Mouse (Mus musculus) limb, embryonic 15.5 days (tissue): ENCODE results near the gene Sorbs2. TPM values are rescaled to one million over a fixed set of nuclear protein-coding genes. Genes with fewer than 3 reads are reported as not detected.

ENCODE experiments used
- ATAC-seq: fragments of 200-750 bp; cut with Nextera tagmentation; 2 replicates; pipeline ENCODE4 v1.8.0; 2017; ENCODE audit warnings: low read depth, moderate TSS enrichment; ENCODE audit not compliant: insufficient number of reproducible peaks, low FRiP score, low TSS enrichment
- H3K27ac ChIP-seq: fragments of 300-500 bp; sonication (generic); 2 replicates; pipeline ENCODE4 v1.5.1; 2015; ENCODE audit warnings: moderate library complexity, mild to moderate bottlenecking, inconsistent platforms
- H3K27me3 ChIP-seq: fragments of 300-500 bp; sonication (generic); 2 replicates; pipeline ENCODE4 v1.6.1; 2015; ENCODE audit warnings: inconsistent platforms
- H3K36me3 ChIP-seq: fragments of 300-500 bp; sonication (generic); 2 replicates; pipeline ENCODE4 v1.6.1; 2015; ENCODE audit warnings: inconsistent platforms
- H3K4me1 ChIP-seq: fragments of 300-500 bp; sonication (generic); 2 replicates; pipeline ENCODE4 v1.6.1; 2015; ENCODE audit warnings: inconsistent platforms
- H3K4me2 ChIP-seq: fragments of 300-500 bp; sonication (generic); 2 replicates; pipeline ENCODE4 v1.6.1; 2015; ENCODE audit warnings: mild to moderate bottlenecking, inconsistent platforms
- H3K4me3 ChIP-seq: fragments of 300-500 bp; sonication (generic); 2 replicates; pipeline ENCODE4 v1.5.1; 2015; ENCODE audit warnings: mild to moderate bottlenecking, inconsistent platforms
- H3K9ac ChIP-seq: fragments of 300-500 bp; sonication (generic); 2 replicates; pipeline ENCODE4 v1.6.1; 2015; ENCODE audit warnings: inconsistent platforms
- H3K9me3 ChIP-seq: fragments of 300-500 bp; sonication (generic); 2 replicates; pipeline ENCODE4 v1.6.1; 2016; ENCODE audit warnings: inconsistent platforms
- WGBS: fragments of 180-500 bp; shearing (Covaris S2); methylation state at CpG from one replicate; pipeline ENCODE4 v1.1.7; 2015; 5-methylcytosine and 5-hydroxymethylcytosine counted together
- polyA plus RNA-seq: library from polyadenylated mRNA; unstranded; fragments of >200 nt; fragmentation: Nextera tagmentation; extraction: Ambion mirVana; gene quantifications from 2 replicates; pipeline ENCODE4 v1.2.1, GENCODE M21; 2015

Sorbs2 gene
- polyA plus RNA-seq, 1 experiment from 2014 or later = 40.6 TPM

DNA sequence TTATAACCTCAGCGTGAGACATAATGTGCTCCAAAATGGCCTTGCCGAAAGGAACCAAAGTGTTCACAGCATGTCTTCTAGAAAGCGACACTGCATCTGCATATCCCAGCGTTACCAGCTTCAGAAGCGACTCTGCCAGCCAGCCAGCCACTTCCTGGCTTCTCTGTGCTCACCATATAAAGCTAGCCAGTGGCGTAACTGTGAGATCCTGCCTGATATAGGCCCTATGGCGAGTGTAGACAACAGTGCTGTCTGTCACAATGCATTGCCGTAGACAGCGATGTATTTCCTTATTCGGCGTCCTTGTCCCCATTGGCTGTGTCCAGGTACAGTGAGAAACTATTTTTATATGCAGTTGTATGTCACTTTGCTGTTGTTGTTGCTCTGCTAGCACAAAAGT is 258.6 kb downstream of the Sorbs2 start:
- H3K4me2 ChIP-seq = no peak overlapping the region
- 81% methylated on average over 11 of the region's 11 CpGs for WGBS

DNA sequence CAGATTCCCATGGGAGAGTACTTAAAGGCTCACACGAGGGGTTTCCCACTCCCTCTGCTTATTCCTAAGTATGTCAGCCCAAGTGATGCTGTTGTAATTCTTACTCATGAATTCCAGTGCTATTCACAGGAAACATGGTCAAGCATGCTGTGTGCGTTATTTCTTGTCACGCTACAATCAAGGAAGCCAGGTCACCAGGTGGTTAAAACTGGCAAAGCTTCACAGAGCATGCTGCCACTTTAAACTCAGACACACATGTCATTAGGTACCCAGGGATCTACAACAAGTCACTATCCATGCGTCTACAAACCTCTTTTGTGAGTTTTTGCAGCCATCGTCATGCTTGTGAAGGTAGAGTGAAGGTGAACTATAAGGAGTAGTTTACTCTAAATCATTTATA is 267.3 kb downstream of the Sorbs2 start:
- no peaks in the 10 kb centered on the region for H3K27me3 ChIP-seq
- no peak overlapping the region for H3K27ac ChIP-seq
- ATAC-seq = no peak
- 83% methylated on average over 5 of the region's 5 CpGs for WGBS
- no peak overlapping the region for H3K4me3 ChIP-seq
- H3K9ac ChIP-seq = no peak overlapping the region
- H3K4me1 ChIP-seq = no peaks in the 10 kb centered on the region
- H3K4me2 ChIP-seq = no peak overlapping the region
- H3K9me3 ChIP-seq = no peaks in the 10 kb centered on the region
- peaks cover 9% of the 10 kb centered on the region for H3K36me3 ChIP-seq

More for the DNA sequence above, 258.6 kb downstream of the Sorbs2 start:
- no peak for ATAC-seq
- no peak overlapping the region for H3K9ac ChIP-seq
- no peaks in the 10 kb centered on the region for H3K9me3 ChIP-seq
- no peaks in the 10 kb centered on the region for H3K27me3 ChIP-seq
- H3K27ac ChIP-seq = no peak overlapping the region
- no peak overlapping the region for H3K4me3 ChIP-seq
- peaks cover 5% of the 10 kb centered on the region; the same call in 1 of the 2 replicates for H3K36me3 ChIP-seq
- H3K4me1 ChIP-seq = peaks cover 10% of the 10 kb centered on the region

DNA sequence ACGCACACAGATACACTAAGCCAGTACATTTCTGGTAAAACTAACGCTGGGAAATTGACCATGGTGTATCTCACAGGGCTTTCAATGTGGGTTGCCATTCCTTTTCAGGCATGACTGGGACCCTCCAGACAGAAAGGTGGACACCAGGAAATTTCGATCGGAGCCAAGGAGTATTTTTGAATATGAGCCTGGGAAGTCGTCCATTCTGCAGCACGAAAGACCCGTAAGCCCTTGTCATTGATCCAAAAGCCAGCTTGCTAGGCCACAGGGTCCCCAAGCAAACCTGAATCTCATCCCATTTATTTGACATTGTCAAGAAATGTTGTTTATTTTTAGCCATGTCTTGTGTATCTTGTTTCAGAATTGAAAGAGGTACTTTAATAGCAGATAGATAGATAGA is 267.9 kb downstream of the Sorbs2 start:
- Histone ChIP-seq H3K27me3 (no peaks in the 10 kb centered on the region), H3K36me3 (peaks cover 4% of the 10 kb centered on the region), H3K9ac (no peak overlapping the region), H3K27ac (no peak overlapping the region), H3K4me2 (no peak overlapping the region), H3K4me1 (no peaks in the 10 kb centered on the region), H3K9me3 (no peaks in the 10 kb centered on the region), H3K4me3 (no peak overlapping the region)
- no peak for ATAC-seq
- 92% methylated on average over 7 of the region's 7 CpGs for WGBS

DNA sequence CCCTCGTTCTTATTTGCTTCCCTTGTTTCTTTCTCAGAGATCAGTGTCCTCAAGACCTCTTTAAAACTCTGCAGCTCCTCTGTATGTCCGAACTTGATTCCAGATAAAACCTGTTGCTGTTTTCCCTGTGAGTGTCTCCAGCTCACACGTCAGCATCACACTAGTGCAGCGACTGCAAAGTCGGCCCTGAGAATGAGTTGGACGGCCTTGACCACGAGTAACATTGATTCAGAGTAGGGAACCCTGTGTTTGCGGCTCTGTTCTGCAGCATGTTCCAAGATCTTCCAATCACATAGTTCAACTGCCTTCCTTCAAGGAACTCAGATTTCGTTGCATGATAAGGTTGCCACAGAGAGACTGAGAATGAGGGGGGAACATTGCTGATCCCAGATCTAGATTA is 268.8 kb downstream of the Sorbs2 start:
- Histone ChIP-seq H3K27ac (no peak overlapping the region), H3K4me2 (no peak overlapping the region), H3K9ac (no peak overlapping the region), H3K27me3 (no peaks in the 10 kb centered on the region), H3K9me3 (no peaks in the 10 kb centered on the region), H3K4me3 (no peak overlapping the region), H3K36me3 (peaks cover 4% of the 10 kb centered on the region), H3K4me1 (no peaks in the 10 kb centered on the region)
- WGBS = 83% methylated on average over 9 of the region's 9 CpGs
- ATAC-seq = no peak

DNA sequence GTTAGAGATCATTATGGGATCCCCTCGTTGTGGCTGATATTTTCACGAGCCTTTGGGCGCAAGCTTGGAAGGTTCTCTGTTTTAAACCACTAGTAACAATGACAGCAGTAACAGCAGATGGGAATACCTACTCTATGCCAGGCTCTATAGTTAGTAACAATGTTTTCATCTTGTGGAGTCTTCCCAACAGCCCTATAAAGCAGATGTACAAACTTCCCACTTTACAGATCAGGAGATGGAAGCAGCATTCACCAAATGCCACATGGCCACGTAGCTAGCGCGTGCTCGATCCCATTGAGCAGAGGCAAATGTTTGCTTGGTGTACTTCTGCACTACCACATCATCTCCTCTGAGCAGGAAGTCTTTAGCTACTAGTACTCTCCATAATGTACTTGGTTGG is 269.4 kb downstream of the Sorbs2 start:
- 92% methylated on average over 7 of the region's 7 CpGs for WGBS
- Histone ChIP-seq H3K27ac (no peak overlapping the region), H3K9ac (no peak overlapping the region), H3K4me3 (no peak overlapping the region), H3K27me3 (no peaks in the 10 kb centered on the region), H3K4me1 (no peaks in the 10 kb centered on the region), H3K4me2 (no peak overlapping the region), H3K36me3 (peaks cover 4% of the 10 kb centered on the region), H3K9me3 (no peaks in the 10 kb centered on the region)
- no peak for ATAC-seq

DNA sequence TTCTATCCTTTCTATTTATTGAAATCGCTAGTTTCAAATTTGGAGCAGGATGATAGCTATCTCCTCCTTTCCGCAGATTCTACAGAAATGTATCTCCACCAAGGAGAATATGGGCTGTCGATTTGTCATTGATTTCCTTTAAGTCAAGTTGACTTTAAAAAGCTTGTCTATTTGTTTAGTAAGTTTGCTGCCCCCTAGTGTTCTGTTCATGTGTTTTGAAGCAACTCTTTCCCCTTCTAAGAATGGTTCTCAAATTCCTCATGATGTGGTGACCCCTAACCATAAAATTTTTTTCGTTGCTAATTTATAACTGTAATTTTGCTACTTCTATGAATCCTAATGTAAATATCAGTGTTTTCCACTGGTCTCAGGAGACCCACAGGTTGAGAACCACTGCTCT is 273.0 kb downstream of the Sorbs2 start:
- Histone ChIP-seq H3K27me3 (no peaks in the 10 kb centered on the region), H3K4me1 (no peaks in the 10 kb centered on the region), H3K4me3 (no peak overlapping the region), H3K9ac (no peak overlapping the region), H3K4me2 (no peak overlapping the region), H3K27ac (no peak overlapping the region), H3K36me3 (no peaks in the 10 kb centered on the region), H3K9me3 (no peaks in the 10 kb centered on the region)
- 42% methylated on average over 4 of the region's 4 CpGs for WGBS
- ATAC-seq = no peak

DNA sequence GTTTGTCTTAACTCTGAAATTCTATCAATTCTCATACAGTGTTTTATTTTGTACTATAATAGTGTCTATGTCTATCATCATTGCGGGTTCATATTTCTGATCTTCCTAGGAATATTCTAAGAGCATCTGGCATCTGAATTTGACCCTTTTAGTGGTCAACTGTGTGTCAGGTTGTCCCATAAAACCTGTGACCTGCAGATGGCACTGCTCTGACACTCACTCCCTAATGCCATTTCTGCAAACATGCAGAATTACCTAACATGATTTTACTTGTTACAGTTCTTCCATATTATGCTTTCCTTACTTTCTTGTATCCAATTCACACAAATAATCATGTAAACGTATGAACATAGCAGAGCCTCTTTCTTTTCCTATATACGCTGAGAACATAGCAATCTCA is 281.0 kb downstream of the Sorbs2 start:
- no peak overlapping the region for H3K27ac ChIP-seq
- no peaks in the 10 kb centered on the region for H3K27me3 ChIP-seq
- H3K9ac ChIP-seq = no peak overlapping the region
- no peak overlapping the region for H3K4me2 ChIP-seq
- H3K4me1 ChIP-seq = no peaks in the 10 kb centered on the region
- ATAC-seq = no peak
- H3K36me3 ChIP-seq = peaks cover 6% of the 10 kb centered on the region; the same call in 1 of the 2 replicates
- no peaks in the 10 kb centered on the region for H3K9me3 ChIP-seq
- WGBS = 83% methylated on average over 3 of the region's 3 CpGs
- no peak overlapping the region for H3K4me3 ChIP-seq

DNA sequence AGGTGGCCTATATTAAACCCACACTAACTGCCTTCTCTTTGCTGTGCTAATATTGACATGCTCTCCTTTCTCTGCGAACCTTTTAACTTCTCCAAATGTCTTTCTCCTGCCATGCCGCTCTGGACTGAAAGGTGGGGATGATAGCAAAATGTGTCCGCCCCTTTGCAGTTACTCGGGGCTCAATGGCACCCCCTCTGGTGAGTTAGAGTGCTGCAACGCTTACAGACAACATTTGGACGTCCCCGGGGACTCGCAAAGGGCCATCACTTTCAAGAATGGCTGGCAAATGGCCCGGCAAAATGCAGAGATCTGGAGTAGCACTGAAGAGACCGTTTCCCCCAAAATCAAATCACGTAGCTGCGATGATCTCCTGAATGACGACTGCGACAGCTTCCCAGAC is 287.3 kb downstream of the Sorbs2 start:
- H3K9ac ChIP-seq = no peak overlapping the region
- WGBS = 87% methylated on average over 14 of the region's 14 CpGs
- H3K9me3 ChIP-seq = no peaks in the 10 kb centered on the region
- H3K27me3 ChIP-seq = no peaks in the 10 kb centered on the region
- H3K36me3 ChIP-seq = peaks cover 14% of the 10 kb centered on the region; the same call in 1 of the 2 replicates
- no peak for ATAC-seq
- H3K27ac ChIP-seq = no peak overlapping the region
- no peak overlapping the region for H3K4me2 ChIP-seq
- H3K4me1 ChIP-seq = no peaks in the 10 kb centered on the region
- no peak overlapping the region for H3K4me3 ChIP-seq

DNA sequence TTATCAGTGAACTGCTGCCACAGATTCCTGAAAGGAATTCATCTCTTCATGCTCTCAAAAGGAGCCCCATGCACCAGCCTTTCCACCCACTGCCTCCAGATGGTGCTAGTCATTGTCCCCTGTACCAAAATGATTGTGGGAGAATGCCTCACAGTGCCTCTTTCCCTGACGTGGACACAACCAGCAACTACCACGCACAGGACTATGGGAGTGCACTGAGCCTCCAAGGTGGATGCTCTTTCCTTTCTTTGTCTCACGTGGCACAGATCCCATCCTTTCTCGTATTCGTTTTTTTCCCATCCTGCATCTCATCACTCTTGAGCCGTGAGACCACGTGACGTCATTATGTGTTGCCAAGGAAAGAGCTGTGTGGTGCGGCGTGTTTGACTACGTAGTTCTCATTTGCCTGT is 288.7 kb downstream of the Sorbs2 start:
- H3K27ac ChIP-seq = no peak overlapping the region
- peaks cover 14% of the 10 kb centered on the region; the same call in 1 of the 2 replicates for H3K36me3 ChIP-seq
- no peak overlapping the region for H3K9ac ChIP-seq
- no peak overlapping the region for H3K4me2 ChIP-seq
- no peaks in the 10 kb centered on the region for H3K4me1 ChIP-seq
- H3K9me3 ChIP-seq = no peaks in the 10 kb centered on the region
- ATAC-seq = no peak
- 61% methylated on average over 11 of the region's 11 CpGs for WGBS
- H3K27me3 ChIP-seq = no peaks in the 10 kb centered on the region
- H3K4me3 ChIP-seq = no peak overlapping the region

DNA sequence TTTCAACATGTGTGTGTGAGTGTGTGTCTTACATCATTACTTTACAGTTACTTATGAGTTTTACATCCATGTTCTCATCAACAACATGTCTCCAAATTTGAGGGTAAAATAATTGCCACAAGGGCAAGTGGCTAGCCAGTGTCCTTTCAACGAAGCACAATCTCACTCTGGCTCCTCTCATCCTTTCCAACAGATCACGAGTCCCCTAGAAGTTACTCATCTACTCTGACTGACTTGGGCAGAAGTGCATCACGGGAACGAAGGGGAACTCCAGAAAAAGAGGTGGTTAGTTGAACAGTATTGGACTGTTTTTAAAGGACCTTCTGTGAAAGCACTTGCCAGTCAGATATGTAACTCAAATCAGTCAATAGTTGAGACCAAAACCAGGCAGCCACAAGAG is 291.9 kb downstream of the Sorbs2 start:
- H3K27me3 ChIP-seq = no peaks in the 10 kb centered on the region
- no peak overlapping the region for H3K4me2 ChIP-seq
- WGBS = 82% methylated on average over 4 of the region's 4 CpGs
- ATAC-seq = no peak
- no peak overlapping the region for H3K9ac ChIP-seq
- no peaks in the 10 kb centered on the region for H3K9me3 ChIP-seq
- no peaks in the 10 kb centered on the region for H3K4me1 ChIP-seq
- H3K27ac ChIP-seq = no peak overlapping the region
- 0 out of 2 replicates have a peak, but pooled peaks cover 6% of the 10 kb centered on the region for H3K36me3 ChIP-seq
- H3K4me3 ChIP-seq = no peak overlapping the region

DNA sequence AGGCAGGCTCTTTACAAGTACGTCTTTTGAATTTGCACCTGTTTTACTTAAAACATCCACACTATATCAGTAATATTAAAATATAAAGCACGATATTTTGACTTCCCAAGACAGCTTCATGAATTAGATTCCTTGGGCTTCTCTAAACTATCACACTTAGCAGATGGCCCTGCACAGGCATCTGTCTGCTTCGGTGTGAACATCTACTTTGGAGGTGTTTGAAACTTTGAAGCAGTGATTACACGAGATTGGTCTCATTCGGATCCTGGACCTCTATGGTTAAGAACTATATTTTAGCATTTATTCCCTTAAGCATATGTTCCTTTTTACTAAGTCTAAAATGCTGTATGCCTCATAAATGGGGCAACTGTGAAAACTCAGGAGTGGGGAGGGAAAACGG is 301.0 kb downstream of the Sorbs2 start:
- no peak overlapping the region for H3K4me3 ChIP-seq
- ATAC-seq = no peak
- no peaks in the 10 kb centered on the region for H3K27me3 ChIP-seq
- 0 out of 2 replicates have a peak, but pooled peaks cover 7% of the 10 kb centered on the region for H3K36me3 ChIP-seq
- no peaks in the 10 kb centered on the region for H3K9me3 ChIP-seq
- H3K9ac ChIP-seq = no peak overlapping the region
- H3K4me1 ChIP-seq = no peaks in the 10 kb centered on the region
- H3K4me2 ChIP-seq = no peak overlapping the region
- H3K27ac ChIP-seq = no peak overlapping the region
- 84% methylated on average over 6 of the region's 6 CpGs for WGBS

DNA sequence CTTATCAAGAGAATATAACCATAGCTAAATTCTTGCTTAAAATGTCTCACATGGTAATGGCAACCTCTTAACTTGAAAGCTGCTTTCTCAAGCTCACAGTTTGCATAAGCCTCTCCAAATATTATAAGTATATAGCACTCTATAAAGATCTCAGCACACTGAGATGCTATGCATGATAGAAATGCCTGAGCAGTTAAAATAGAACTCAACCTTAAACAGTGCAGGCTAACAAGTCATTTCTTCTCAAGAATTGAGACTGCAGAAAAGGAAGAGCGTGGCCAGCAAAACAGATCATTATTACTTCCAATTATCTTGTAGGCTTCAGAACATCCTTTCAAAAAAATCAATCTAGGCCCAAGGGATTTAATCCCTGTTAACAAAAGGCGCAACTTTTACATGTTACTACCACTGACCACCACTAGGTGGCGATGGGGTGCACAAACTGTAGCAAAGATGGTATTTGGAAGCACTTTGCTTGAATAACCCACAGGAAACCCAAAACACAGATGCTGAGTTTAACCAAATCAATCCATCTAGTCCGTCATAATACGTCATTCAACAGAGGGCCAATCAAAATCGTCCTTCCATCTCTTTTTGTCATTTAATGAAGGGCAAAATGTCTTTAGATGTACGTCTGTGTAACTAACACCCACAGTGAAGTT is 309.3 kb downstream of the Sorbs2 start:
- ATAC-seq = no peak
- Histone ChIP-seq H3K36me3 (no peaks in the 10 kb centered on the region), H3K4me3 (no peak overlapping the region), H3K4me2 (no peak overlapping the region), H3K9me3 (no peaks in the 10 kb centered on the region), H3K4me1 (peaks cover 4% of the 10 kb centered on the region), H3K27ac (no peak overlapping the region), H3K9ac (no peak overlapping the region), H3K27me3 (no peaks in the 10 kb centered on the region)
- 27% methylated on average over 7 of the region's 7 CpGs for WGBS

DNA sequence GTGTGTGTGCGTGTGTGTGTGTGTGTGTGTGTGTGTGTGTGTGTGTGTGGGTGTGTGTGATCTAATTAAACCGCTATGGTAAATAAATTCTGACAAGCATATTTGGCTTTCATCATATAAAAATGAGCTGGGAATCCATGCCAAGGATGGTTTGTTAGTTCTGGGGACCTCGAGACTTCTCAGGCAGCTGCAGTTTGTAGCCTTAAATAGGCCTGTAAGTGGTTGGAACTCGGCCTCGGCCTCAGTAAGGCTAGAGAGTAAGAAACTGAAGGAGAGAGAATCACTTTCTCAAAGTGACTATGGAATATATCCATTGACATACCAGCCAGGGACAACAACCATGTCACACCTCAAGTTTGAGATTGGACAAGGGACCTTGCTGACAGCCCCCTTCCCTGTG is 314.1 kb downstream of the Sorbs2 start:
- H3K27ac ChIP-seq = peak overlapping the region; percentile 6; the same call in 1 of the 2 replicates
- no peaks in the 10 kb centered on the region for H3K9me3 ChIP-seq
- WGBS = 39% methylated on average over 5 of the region's 5 CpGs
- peaks cover 7% of the 10 kb centered on the region for H3K4me1 ChIP-seq
- H3K9ac ChIP-seq = no peak overlapping the region
- no peak overlapping the region for H3K4me2 ChIP-seq
- H3K36me3 ChIP-seq = no peaks in the 10 kb centered on the region
- no peak overlapping the region for H3K4me3 ChIP-seq
- ATAC-seq = no peak
- no peaks in the 10 kb centered on the region for H3K27me3 ChIP-seq
